Mouse (Mus musculus) limb, embryonic 13.5 days (tissue): ENCODE data around the gene Tmem248. TPM values are rescaled to one million over a fixed set of nuclear protein-coding genes. Genes with fewer than 3 reads are reported as not detected.

Source experiments
- ATAC-seq: fragments of 200-750 bp; cut with Nextera tagmentation; 2 replicates; pipeline ENCODE4 v1.8.0; 2017; ENCODE audit warnings: low read depth, moderate number of reproducible peaks, moderate TSS enrichment; ENCODE audit not compliant: low FRiP score
- H3K27ac ChIP-seq: fragments of 300-500 bp; sonication (generic); 2 replicates; pipeline ENCODE4 v1.5.1; 2015; ENCODE audit warnings: inconsistent platforms, mild to moderate bottlenecking, moderate library complexity
- H3K27me3 ChIP-seq: fragments of 300-500 bp; sonication (generic); 2 replicates; pipeline ENCODE4 v1.6.1; 2015; ENCODE audit warnings: mild to moderate bottlenecking, inconsistent platforms
- H3K36me3 ChIP-seq: fragments of 300-500 bp; sonication (generic); 2 replicates; pipeline ENCODE4 v1.6.1; 2015; ENCODE audit warnings: inconsistent platforms, mild to moderate bottlenecking, moderate library complexity
- H3K4me1 ChIP-seq: fragments of 300-500 bp; sonication (generic); 2 replicates; pipeline ENCODE4 v1.6.1; 2015; ENCODE audit warnings: inconsistent platforms
- H3K4me2 ChIP-seq: fragments of 300-500 bp; sonication (generic); replicated peaks from 2 replicates; pipeline ENCODE4 v1.6.1; 2015; ENCODE audit warnings: inconsistent platforms, mild to moderate bottlenecking, moderate library complexity
- H3K4me3 ChIP-seq: fragments of 300-500 bp; sonication (generic); 2 replicates; pipeline ENCODE4 v1.5.1; 2015; ENCODE audit warnings: moderate library complexity, mild to moderate bottlenecking, inconsistent platforms
- H3K9ac ChIP-seq: fragments of 300-500 bp; sonication (generic); 2 replicates; pipeline ENCODE4 v1.6.1; 2015; ENCODE audit warnings: mild to moderate bottlenecking, inconsistent platforms
- H3K9me3 ChIP-seq: fragments of 300-500 bp; sonication (generic); 2 replicates; pipeline ENCODE4 v1.6.1; 2016; ENCODE audit warnings: inconsistent platforms
- WGBS: fragments of 180-500 bp; shearing (Covaris S2); methylation state at CpG from one replicate; pipeline ENCODE4 v1.1.7; 2015; 5-methylcytosine and 5-hydroxymethylcytosine counted together
- polyA plus RNA-seq: library from polyadenylated mRNA; unstranded; fragments of >200 nt; fragmentation: Nextera tagmentation; extraction: Ambion mirVana; gene quantifications from 2 replicates; pipeline ENCODE4 v1.2.1, GENCODE M21; 2015

Gene Tmem248
- 34.7 and 35.0 TPM in 2 replicates for polyA plus RNA-seq

DNA sequence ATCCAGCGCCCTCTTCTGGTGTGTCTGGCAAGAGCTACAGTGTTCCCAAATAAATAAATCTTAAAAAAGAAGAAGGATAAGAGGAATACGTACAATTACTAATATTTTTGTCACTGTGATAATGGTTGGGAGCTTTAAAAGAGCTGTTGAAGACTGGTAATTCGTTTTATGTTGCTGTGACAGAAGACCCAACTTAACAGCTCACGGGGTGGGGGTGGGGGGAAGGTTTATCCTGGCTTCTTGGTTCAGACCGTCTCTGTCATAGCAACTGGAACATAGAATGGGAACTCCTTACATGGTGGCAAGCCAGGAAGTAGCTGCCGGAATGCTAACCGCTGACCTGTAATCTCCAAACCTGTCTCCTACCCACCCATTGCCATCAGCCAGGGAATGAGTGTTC is at the start of gene Tmem248:
Gene Tmem248, plus strand, starts transcription at position 301 of the 400 bp plus-strand sequence.
- no peak within 1 kb of the TSS for H3K9ac ChIP-seq
- H3K27me3 ChIP-seq: no peaks in the 10 kb centered on the region
- H3K4me1 ChIP-seq: peaks cover 6% of the 10 kb centered on the region
- no peak within 1 kb of the TSS for H3K4me3 ChIP-seq
- ATAC-seq: no peak
- H3K27ac ChIP-seq: no peak within 1 kb of the TSS
- H3K4me2 ChIP-seq: no peak within 1 kb of the TSS
- peaks cover 26% of the 10 kb centered on the region for H3K36me3 ChIP-seq
- peaks cover 5% of the 10 kb centered on the region; the same call in 1 of the 2 replicates for H3K9me3 ChIP-seq
- 81% methylated on average over 7 of the region's 7 CpGs for WGBS

DNA sequence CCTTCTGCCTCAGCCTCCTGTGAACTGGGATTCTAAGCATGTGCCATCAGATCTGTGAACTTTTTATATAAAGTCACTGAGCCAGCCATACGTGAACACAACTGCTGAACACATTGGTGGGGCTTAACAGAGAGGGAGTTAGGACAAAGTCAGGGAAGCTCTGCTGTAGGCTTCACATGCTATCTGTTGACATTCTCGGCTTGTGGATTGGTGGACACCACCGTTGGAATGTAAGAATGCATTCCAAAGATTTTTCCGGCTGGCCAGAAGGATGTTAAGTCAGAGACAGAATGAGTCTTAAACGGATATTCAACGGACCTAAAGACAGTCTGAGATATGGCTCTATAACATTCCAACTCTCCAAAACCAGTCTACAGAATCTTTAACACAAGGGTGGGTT is 47.8 kb upstream of the Tmem248 start:
- no peak overlapping the region for H3K4me2 ChIP-seq
- WGBS: 59% methylated on average over 6 of the region's 6 CpGs
- no peaks in the 10 kb centered on the region for H3K9me3 ChIP-seq
- H3K27me3 ChIP-seq: no peaks in the 10 kb centered on the region
- no peak for ATAC-seq
- H3K9ac ChIP-seq: no peak overlapping the region
- H3K4me3 ChIP-seq: no peak overlapping the region
- peaks cover 23% of the 10 kb centered on the region for H3K4me1 ChIP-seq
- H3K27ac ChIP-seq: no peak overlapping the region
- H3K36me3 ChIP-seq: no peaks in the 10 kb centered on the region

- ATAC-seq: no peak
- H3K4me1 ChIP-seq: peaks cover 23% of the 10 kb centered on the region
Observed at GRCm38 (mm10) chr5:130170666-130171422, 46.0 kb upstream of the Tmem248 start.

DNA sequence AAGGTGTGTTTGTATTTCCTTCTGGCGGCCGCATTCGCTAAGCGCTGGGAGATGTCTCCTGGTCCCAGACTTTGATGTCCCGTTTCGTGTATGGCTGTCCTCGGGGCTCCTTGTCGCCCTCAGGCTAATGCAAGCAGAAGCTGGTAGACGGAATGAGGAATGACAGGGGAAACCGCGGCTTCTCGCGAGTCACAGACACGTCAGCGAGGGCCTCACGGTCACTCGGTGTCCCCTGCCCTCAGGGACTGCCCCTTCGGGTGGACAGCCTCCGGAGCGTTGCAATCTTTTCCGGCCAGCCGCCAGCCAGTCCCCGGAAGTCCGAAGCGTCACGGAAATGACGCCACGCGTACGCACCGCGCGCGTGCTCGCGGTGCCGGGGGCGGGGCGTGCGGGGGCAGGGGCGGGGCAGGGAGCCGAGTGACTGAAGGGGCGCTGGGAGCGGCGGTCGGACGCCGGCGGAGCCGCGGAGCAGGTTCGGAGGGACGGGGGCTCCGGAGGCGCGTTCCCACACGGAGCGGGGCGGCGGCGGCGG is 45.4 kb upstream of the Tmem248 start, which contains the start of gene Rabgef1:
Gene Rabgef1, plus strand, starts transcription at position 376 of the 532 bp plus-strand sequence.
- Histone ChIP-seq H3K27ac (peak within 1 kb of the TSS; percentile 65; the same call in 1 of the 2 replicates), H3K4me1 (peaks cover 23% of the 10 kb centered on the region), H3K4me3 (peak within 1 kb of the TSS; percentile 90), H3K9ac (peak within 1 kb of the TSS; percentile 95), H3K9me3 (no peaks in the 10 kb centered on the region), H3K27me3 (no peaks in the 10 kb centered on the region), H3K36me3 (no peaks in the 10 kb centered on the region), H3K4me2 (peak within 1 kb of the TSS; percentile 83)
- ATAC-seq: peak; percentile 91
- under 1% methylated on average over 48 of the region's 62 CpGs for WGBS

More at GRCm38 (mm10) chr5:130170666-130171422, 46.0 kb upstream of the Tmem248 start:
- no peaks in the 10 kb centered on the region for H3K27me3 ChIP-seq
- H3K4me2 ChIP-seq: peak overlapping the region; percentile 83
- no peaks in the 10 kb centered on the region for H3K9me3 ChIP-seq
- 14% methylated on average over 6 of the region's 6 CpGs for WGBS
- peak overlapping the region; percentile 63; the same call in 1 of the 2 replicates for H3K27ac ChIP-seq
- H3K4me3 ChIP-seq: peak overlapping the region; percentile 90
- peak overlapping the region; percentile 95 for H3K9ac ChIP-seq
- no peaks in the 10 kb centered on the region for H3K36me3 ChIP-seq

- 1% methylated on average over 41 of the region's 46 CpGs for WGBS
- no peaks in the 10 kb centered on the region for H3K36me3 ChIP-seq
- peak overlapping the region; percentile 90 for H3K4me3 ChIP-seq
- H3K27ac ChIP-seq: peak overlapping the region; percentile 65; the same call in 1 of the 2 replicates
- peak overlapping the region; percentile 83 for H3K4me2 ChIP-seq
- ATAC-seq: peak; percentile 10
- no peaks in the 10 kb centered on the region for H3K9me3 ChIP-seq
- no peaks in the 10 kb centered on the region for H3K27me3 ChIP-seq
- H3K9ac ChIP-seq: peak overlapping the region; percentile 95
- H3K4me1 ChIP-seq: peaks cover 23% of the 10 kb centered on the region
Observed at GRCm38 (mm10) chr5:130171956-130172601, 44.8 kb upstream of the Tmem248 start.

DNA sequence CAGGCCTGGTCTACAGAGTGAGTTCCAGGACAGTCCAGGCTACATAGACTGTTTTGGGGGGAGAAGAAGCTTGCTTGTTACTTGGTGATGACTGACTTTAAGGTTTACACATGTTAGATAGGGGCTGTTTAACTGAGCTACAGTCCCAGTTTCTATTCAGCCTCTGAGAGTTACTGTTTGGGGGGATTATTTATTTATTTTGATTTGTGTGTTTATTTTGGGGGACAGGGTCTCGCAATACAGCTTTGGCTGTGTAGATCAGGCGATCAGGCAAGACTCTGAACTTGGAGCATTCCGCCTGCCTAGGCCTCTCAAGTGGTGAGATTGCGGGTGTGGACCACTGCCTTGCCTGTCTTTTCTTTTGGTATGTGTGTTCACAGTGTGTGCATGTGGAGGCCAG is 43.9 kb upstream of the Tmem248 start:
- H3K4me3 ChIP-seq: peak overlapping the region; percentile 90
- no peak for ATAC-seq
- H3K9ac ChIP-seq: no peak overlapping the region
- 93% methylated on average over 4 of the region's 4 CpGs for WGBS
- H3K4me1 ChIP-seq: peaks cover 23% of the 10 kb centered on the region
- H3K27me3 ChIP-seq: no peaks in the 10 kb centered on the region
- no peaks in the 10 kb centered on the region for H3K9me3 ChIP-seq
- H3K4me2 ChIP-seq: peak overlapping the region; percentile 83
- H3K36me3 ChIP-seq: no peaks in the 10 kb centered on the region
- H3K27ac ChIP-seq: no peak overlapping the region

GRCm38 (mm10) chr5:130177871-130178270 is 39.0 kb upstream of the Tmem248 start:
- Histone ChIP-seq H3K9ac (no peak overlapping the region), H3K36me3 (no peaks in the 10 kb centered on the region), H3K4me1 (peaks cover 9% of the 10 kb centered on the region), H3K4me2 (no peak overlapping the region), H3K4me3 (no peak overlapping the region), H3K27me3 (no peaks in the 10 kb centered on the region), H3K27ac (no peak overlapping the region), H3K9me3 (no peaks in the 10 kb centered on the region)
- ATAC-seq: no peak
- WGBS: 46% methylated on average over 4 of the region's 4 CpGs

GRCm38 (mm10) chr5:130180362-130180761 is 36.5 kb upstream of the Tmem248 start:
- Histone ChIP-seq H3K9ac (no peak overlapping the region), H3K9me3 (no peaks in the 10 kb centered on the region), H3K36me3 (no peaks in the 10 kb centered on the region), H3K4me2 (no peak overlapping the region), H3K4me3 (no peak overlapping the region), H3K27ac (no peak overlapping the region), H3K27me3 (no peaks in the 10 kb centered on the region), H3K4me1 (no peaks in the 10 kb centered on the region)
- 68% methylated on average over 7 of the region's 7 CpGs for WGBS
- no peak for ATAC-seq

- no peak for ATAC-seq
- no peak overlapping the region for H3K9ac ChIP-seq
- WGBS: 85% methylated on average over 6 of the region's 6 CpGs
- H3K4me3 ChIP-seq: no peak overlapping the region
- H3K9me3 ChIP-seq: no peaks in the 10 kb centered on the region
- H3K36me3 ChIP-seq: no peaks in the 10 kb centered on the region
- no peak overlapping the region for H3K4me2 ChIP-seq
- H3K27me3 ChIP-seq: no peaks in the 10 kb centered on the region
- no peak overlapping the region for H3K27ac ChIP-seq
- H3K4me1 ChIP-seq: no peaks in the 10 kb centered on the region
Observed at GRCm38 (mm10) chr5:130181740-130182540, 34.9 kb upstream of the Tmem248 start.

DNA sequence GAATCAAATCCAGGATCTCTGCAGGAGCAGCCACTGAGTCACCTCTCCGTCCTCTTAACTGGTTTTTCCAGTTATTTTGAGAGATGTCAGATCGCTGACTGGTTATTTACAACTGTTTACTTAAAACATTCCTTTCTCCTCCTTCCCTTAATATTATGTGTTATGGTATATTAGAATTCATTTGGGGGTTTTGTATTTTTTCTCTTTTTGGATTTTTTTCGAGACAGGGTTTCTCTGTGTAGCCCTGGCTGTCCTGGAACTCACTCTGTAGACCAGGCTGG is 34.4 kb upstream of the Tmem248 start:
- WGBS: 78% methylated on average over 3 of the region's 3 CpGs
- Histone ChIP-seq H3K9ac (no peak overlapping the region), H3K4me3 (no peak overlapping the region), H3K4me1 (no peaks in the 10 kb centered on the region), H3K36me3 (peaks cover 3% of the 10 kb centered on the region), H3K4me2 (no peak overlapping the region), H3K9me3 (no peaks in the 10 kb centered on the region), H3K27ac (no peak overlapping the region), H3K27me3 (no peaks in the 10 kb centered on the region)
- no peak for ATAC-seq

DNA sequence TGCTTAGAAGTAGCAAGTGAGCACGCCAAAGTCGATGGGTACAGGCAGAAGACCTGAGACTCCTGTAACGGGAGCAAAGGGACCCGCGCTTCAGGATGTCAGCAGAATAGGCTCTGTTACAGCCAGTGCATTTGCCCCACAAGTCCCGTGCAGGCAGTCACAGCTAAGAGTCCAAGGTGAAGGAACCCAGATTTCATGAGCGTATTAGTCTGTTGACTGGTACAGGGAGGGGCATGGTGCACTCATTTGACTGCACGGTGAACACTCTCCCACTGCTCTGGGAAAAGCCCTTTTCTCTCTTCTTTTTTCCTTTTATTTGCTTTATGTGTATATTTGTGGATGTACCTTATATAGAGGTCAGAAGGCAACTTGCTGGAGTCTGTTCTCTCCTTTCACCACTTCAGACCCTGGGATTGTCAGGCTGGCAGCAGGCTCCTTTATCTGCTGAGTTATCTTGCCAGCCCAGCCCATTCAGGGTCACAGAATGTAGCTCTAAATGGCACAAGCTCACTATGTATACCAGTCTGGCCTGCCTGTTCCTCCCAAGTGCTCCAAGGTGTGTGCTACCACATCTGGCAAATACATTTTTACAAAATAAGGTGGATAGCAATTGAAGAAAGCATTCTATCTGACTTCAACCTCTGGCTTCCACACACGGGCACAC is 32.6 kb upstream of the Tmem248 start:
- no peak overlapping the region for H3K27ac ChIP-seq
- no peak for ATAC-seq
- no peaks in the 10 kb centered on the region for H3K9me3 ChIP-seq
- H3K4me2 ChIP-seq: no peak overlapping the region
- WGBS: 81% methylated on average over 9 of the region's 9 CpGs
- no peak overlapping the region for H3K9ac ChIP-seq
- H3K4me3 ChIP-seq: no peak overlapping the region
- H3K27me3 ChIP-seq: no peaks in the 10 kb centered on the region
- no peaks in the 10 kb centered on the region for H3K4me1 ChIP-seq
- peaks cover 8% of the 10 kb centered on the region for H3K36me3 ChIP-seq
